Mouse (Mus musculus): Measurements from ENCODE around the gene Eif1b.
"Not testable (repeated sequence)": the region's sequence is repeated elsewhere in the genome, so short reads cannot be mapped to it uniquely, and the experiment has no call there.

The Eif1b gene

GRCm38 (mm10) chr9:120521161-120521560 is 29.1 kb downstream of the Eif1b start:
- no peak for DNase-seq (ENCODE audit: low spot score)

- DNase-seq (ENCODE audit: low spot score): no peak
These were observed 35.2 kb downstream of the Eif1b start for GRCm38 (mm10) chr9:120527270-120527669.

- DNase-seq (ENCODE audit: low spot score): no peak
These were observed 35.9 kb downstream of the Eif1b start for GRCm38 (mm10) chr9:120527919-120528318.

- no peak for DNase-seq (ENCODE audit: low spot score)
These were observed 36.9 kb downstream of the Eif1b start for GRCm38 (mm10) chr9:120528815-120529510.

- DNase-seq (ENCODE audit: low spot score): no peak
These were observed 38.4 kb downstream of the Eif1b start for GRCm38 (mm10) chr9:120530471-120530870.

- no peak for DNase-seq (ENCODE audit: low spot score)
These were observed 40.0 kb downstream of the Eif1b start for GRCm38 (mm10) chr9:120532062-120532461.

- DNase-seq (ENCODE audit: low spot score): no peak
These were observed 40.7 kb downstream of the Eif1b start for GRCm38 (mm10) chr9:120532691-120533090.

- DNase-seq (ENCODE audit: low spot score): not testable (repeated sequence)
These were observed 41.5 kb downstream of the Eif1b start for GRCm38 (mm10) chr9:120533446-120533950.

GRCm38 (mm10) chr9:120539662-120540251 is 47.7 kb downstream of the Eif1b start, which contains the start of gene Entpd3:
Gene Entpd3, plus strand, starts transcription at chr9:120539818.
- DNase-seq (ENCODE audit: low spot score): no peak

GRCm38 (mm10) chr9:120541411-120541810 is 49.4 kb downstream of the Eif1b start:
- DNase-seq (ENCODE audit: low spot score): no peak

- no peak for DNase-seq (ENCODE audit: low spot score)
These were observed 50.2 kb downstream of the Eif1b start for GRCm38 (mm10) chr9:120542241-120542640.
